Mouse (Mus musculus): ENCODE results near the gene Slc25a21. TPM values are rescaled to one million over a fixed set of nuclear protein-coding genes. Genes with fewer than 3 reads are reported as not detected.
A peak's percentile ranks its signal among the peaks of the same experiment; 100 is the strongest.

Slc25a21 gene
- polyA plus RNA-seq, 1 experiment from 2014 or later, result 0.19 TPM

- H3K27ac ChIP-seq (ENCODE audit: low read depth), result no peak overlapping the region
- H3K4me3 ChIP-seq (ENCODE audit: low read depth, low read length), result no peak overlapping the region
- DNase-seq (ENCODE audit: low spot score), result no peak
- 31% methylated on average over 9 of the region's 9 CpGs for WGBS
- no peaks in the 10 kb centered on the region for H3K27me3 ChIP-seq (replicated peaks; ENCODE audit: control insufficient read depth, insufficient read depth, low read length)
- 0 out of 2 replicates have a peak, but pooled peaks cover 8% of the 10 kb centered on the region for H3K4me1 ChIP-seq (replicated peaks; ENCODE audit: control insufficient read depth, insufficient read depth, low read length)
- no peak for ATAC-seq (replicated peaks; ENCODE audit: low FRiP score, low TSS enrichment, low read depth)
- no peak overlapping the region for H3K9ac ChIP-seq (ENCODE audit: low read length)
- H3K9me3 ChIP-seq (ENCODE audit: control insufficient read depth, low read length), result no peaks in the 10 kb centered on the region
- H3K4me2 ChIP-seq (ENCODE audit: low read length), result peak overlapping the region; percentile 41
- H3K36me3 ChIP-seq (ENCODE audit: control insufficient read depth, insufficient read depth, low read length), result no peaks in the 10 kb centered on the region
Observed at GRCm38 (mm10) chr12:56959230-56960051, 237.8 kb downstream of the Slc25a21 start.

GRCm38 (mm10) chr12:56958244-56958643 lies 239.0 kb downstream of the Slc25a21 start:
- DNase-seq (ENCODE audit: low spot score) (no peak), ATAC-seq (replicated peaks; ENCODE audit: low FRiP score, low TSS enrichment, low read depth) (no peak)
- H3K27ac ChIP-seq (ENCODE audit: low read depth), result no peak overlapping the region
- H3K36me3 ChIP-seq (ENCODE audit: control insufficient read depth, insufficient read depth, low read length), result no peaks in the 10 kb centered on the region
- H3K4me2 ChIP-seq (ENCODE audit: low read length), result peak overlapping the region; percentile 41
- H3K9me3 ChIP-seq (ENCODE audit: control insufficient read depth, low read length), result no peaks in the 10 kb centered on the region
- H3K27me3 ChIP-seq (replicated peaks; ENCODE audit: control insufficient read depth, insufficient read depth, low read length), result no peaks in the 10 kb centered on the region
- no peak overlapping the region for H3K9ac ChIP-seq (ENCODE audit: low read length)
- no peak overlapping the region for H3K4me3 ChIP-seq (ENCODE audit: low read depth, low read length)
- H3K4me1 ChIP-seq (replicated peaks; ENCODE audit: control insufficient read depth, insufficient read depth, low read length), result 0 out of 2 replicates have a peak, but pooled peaks cover 8% of the 10 kb centered on the region
- 23% methylated on average over 11 of the region's 11 CpGs for WGBS

GRCm38 (mm10) chr12:56951749-56952657 lies 245.3 kb downstream of the Slc25a21 start:
- Histone ChIP-seq H3K9me3 (ENCODE audit: control insufficient read depth, low read length) (no peaks in the 10 kb centered on the region), H3K36me3 (ENCODE audit: control insufficient read depth, insufficient read depth, low read length) (no peaks in the 10 kb centered on the region), H3K27ac (ENCODE audit: low read depth) (no peak overlapping the region), H3K4me3 (ENCODE audit: low read depth, low read length) (no peak overlapping the region), H3K4me1 (replicated peaks; ENCODE audit: control insufficient read depth, insufficient read depth, low read length) (no peaks in the 10 kb centered on the region), H3K4me2 (ENCODE audit: low read length) (no peak overlapping the region), H3K27me3 (replicated peaks; ENCODE audit: control insufficient read depth, insufficient read depth, low read length) (no peaks in the 10 kb centered on the region), H3K9ac (ENCODE audit: low read length) (no peak overlapping the region)
- WGBS, result 55% methylated on average over 11 of the region's 11 CpGs
- DNase-seq (ENCODE audit: low spot score), result no peak
- no peak for ATAC-seq (replicated peaks; ENCODE audit: low FRiP score, low TSS enrichment, low read depth)

GRCm38 (mm10) chr12:56944265-56944664 lies 253.0 kb downstream of the Slc25a21 start:
- DNase-seq (ENCODE audit: low spot score) (no peak), ATAC-seq (replicated peaks; ENCODE audit: low FRiP score, low TSS enrichment, low read depth) (no peak)
- 93% methylated on average over 1 of the region's 1 CpGs for WGBS
- H3K4me3 ChIP-seq (ENCODE audit: low read depth, low read length), result no peak overlapping the region
- H3K27me3 ChIP-seq (replicated peaks; ENCODE audit: control insufficient read depth, insufficient read depth, low read length), result no peaks in the 10 kb centered on the region
- H3K36me3 ChIP-seq (ENCODE audit: control insufficient read depth, insufficient read depth, low read length), result no peaks in the 10 kb centered on the region
- H3K4me1 ChIP-seq (replicated peaks; ENCODE audit: control insufficient read depth, insufficient read depth, low read length), result no peaks in the 10 kb centered on the region
- no peak overlapping the region for H3K4me2 ChIP-seq (ENCODE audit: low read length)
- H3K27ac ChIP-seq (ENCODE audit: low read depth), result no peak overlapping the region
- H3K9me3 ChIP-seq (ENCODE audit: control insufficient read depth, low read length), result no peaks in the 10 kb centered on the region
- no peak overlapping the region for H3K9ac ChIP-seq (ENCODE audit: low read length)

GRCm38 (mm10) chr12:56940861-56941260 lies 256.4 kb downstream of the Slc25a21 start:
- no peaks in the 10 kb centered on the region for H3K4me1 ChIP-seq (replicated peaks; ENCODE audit: control insufficient read depth, insufficient read depth, low read length)
- H3K27ac ChIP-seq (ENCODE audit: low read depth), result no peak overlapping the region
- H3K27me3 ChIP-seq (replicated peaks; ENCODE audit: control insufficient read depth, insufficient read depth, low read length), result no peaks in the 10 kb centered on the region
- H3K36me3 ChIP-seq (ENCODE audit: control insufficient read depth, insufficient read depth, low read length), result no peaks in the 10 kb centered on the region
- no peaks in the 10 kb centered on the region for H3K9me3 ChIP-seq (ENCODE audit: control insufficient read depth, low read length)
- no peak for ATAC-seq (replicated peaks; ENCODE audit: low FRiP score, low TSS enrichment, low read depth)
- H3K4me3 ChIP-seq (ENCODE audit: low read depth, low read length), result no peak overlapping the region
- no peak overlapping the region for H3K4me2 ChIP-seq (ENCODE audit: low read length)
- WGBS, result 58% methylated on average over 3 of the region's 3 CpGs
- H3K9ac ChIP-seq (ENCODE audit: low read length), result no peak overlapping the region
- DNase-seq (ENCODE audit: low spot score), result no peak

GRCm38 (mm10) chr12:56918145-56918544 lies 279.1 kb downstream of the Slc25a21 start:
- H3K4me1 ChIP-seq (replicated peaks; ENCODE audit: control insufficient read depth, insufficient read depth, low read length), result no peaks in the 10 kb centered on the region
- no peak overlapping the region for H3K9ac ChIP-seq (ENCODE audit: low read length)
- no peaks in the 10 kb centered on the region for H3K9me3 ChIP-seq (ENCODE audit: control insufficient read depth, low read length)
- H3K27me3 ChIP-seq (replicated peaks; ENCODE audit: control insufficient read depth, insufficient read depth, low read length), result no peaks in the 10 kb centered on the region
- WGBS, result 78% methylated on average over 6 of the region's 6 CpGs
- no peaks in the 10 kb centered on the region for H3K36me3 ChIP-seq (ENCODE audit: control insufficient read depth, insufficient read depth, low read length)
- DNase-seq (ENCODE audit: low spot score) (no peak), ATAC-seq (replicated peaks; ENCODE audit: low FRiP score, low TSS enrichment, low read depth) (no peak)
- no peak overlapping the region for H3K27ac ChIP-seq (ENCODE audit: low read depth)
- no peak overlapping the region for H3K4me3 ChIP-seq (ENCODE audit: low read depth, low read length)
- no peak overlapping the region for H3K4me2 ChIP-seq (ENCODE audit: low read length)

- H3K27me3 ChIP-seq (replicated peaks; ENCODE audit: control insufficient read depth, insufficient read depth, low read length), result no peaks in the 10 kb centered on the region
- DNase-seq (ENCODE audit: low spot score), result no peak
- 64% methylated on average over 5 of the region's 5 CpGs for WGBS
Observed at GRCm38 (mm10) chr12:56906476-56906875, 290.8 kb downstream of the Slc25a21 start.

GRCm38 (mm10) chr12:56905652-56906305 lies 291.5 kb downstream of the Slc25a21 start:
- Histone ChIP-seq H3K4me3 (ENCODE audit: low read depth, low read length) (no peak overlapping the region), H3K27me3 (replicated peaks; ENCODE audit: control insufficient read depth, insufficient read depth, low read length) (no peaks in the 10 kb centered on the region), H3K9me3 (ENCODE audit: control insufficient read depth, low read length) (no peaks in the 10 kb centered on the region), H3K27ac (ENCODE audit: low read depth) (no peak overlapping the region), H3K4me1 (replicated peaks; ENCODE audit: control insufficient read depth, insufficient read depth, low read length) (no peaks in the 10 kb centered on the region), H3K36me3 (ENCODE audit: control insufficient read depth, insufficient read depth, low read length) (no peaks in the 10 kb centered on the region), H3K9ac (ENCODE audit: low read length) (no peak overlapping the region), H3K4me2 (ENCODE audit: low read length) (no peak overlapping the region)
- ATAC-seq (replicated peaks; ENCODE audit: low FRiP score, low TSS enrichment, low read depth) (no peak), DNase-seq (ENCODE audit: low spot score) (no peak)
- WGBS, result 42% methylated on average over 9 of the region's 9 CpGs

More at GRCm38 (mm10) chr12:56906476-56906875, 290.8 kb downstream of the Slc25a21 start:
- Histone ChIP-seq H3K9ac (ENCODE audit: low read length) (no peak overlapping the region), H3K4me2 (ENCODE audit: low read length) (no peak overlapping the region), H3K9me3 (ENCODE audit: control insufficient read depth, low read length) (no peaks in the 10 kb centered on the region), H3K4me1 (replicated peaks; ENCODE audit: control insufficient read depth, insufficient read depth, low read length) (no peaks in the 10 kb centered on the region), H3K36me3 (ENCODE audit: control insufficient read depth, insufficient read depth, low read length) (no peaks in the 10 kb centered on the region), H3K4me3 (ENCODE audit: low read depth, low read length) (no peak overlapping the region), H3K27ac (ENCODE audit: low read depth) (no peak overlapping the region)
- ATAC-seq (replicated peaks; ENCODE audit: low FRiP score, low TSS enrichment, low read depth), result no peak

Data from intestine, embryonic 14.5 days (tissue).